Mouse (Mus musculus) yolk sac, embryonic 10.5 days (tissue): Measurements from ENCODE around the gene Gm11034.

Experiments
- DNase-seq: peaks from one replicate; pipeline ENCODE4 v3.0.0-alpha.2; 2017; ENCODE audit warnings: low spot score

Gene Gm11034

DNA sequence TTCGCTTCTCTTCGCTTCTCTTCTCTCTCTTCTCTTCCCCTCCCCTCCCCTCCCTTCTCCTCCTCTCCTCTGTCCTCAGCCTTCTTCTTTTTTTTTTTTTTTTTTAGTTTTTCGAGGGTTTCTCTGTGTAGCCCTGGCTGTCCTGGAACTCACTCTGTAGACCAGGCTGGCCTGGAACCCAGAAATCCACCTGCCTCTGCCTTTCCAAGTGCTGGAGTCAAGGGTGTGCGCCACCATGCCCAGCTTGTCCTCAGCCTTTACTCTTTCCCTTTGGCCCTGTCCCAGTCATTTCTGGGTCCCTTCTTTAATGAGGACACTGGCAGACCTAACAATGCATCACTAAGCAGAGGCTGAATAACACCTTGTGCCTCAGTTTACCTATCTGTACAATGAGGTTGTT is at the start of gene Gm11034:
Gene Gm11034 (minus strand): TSS at position 101 of the 400 bp plus-strand sequence.
- DNase-seq = no peak

- no peak for DNase-seq
Measured at GRCm38 (mm10) chr8:72262756-72263155, 49.3 kb upstream of the Gm11034 start.

GRCm38 (mm10) chr8:72261872-72262271 is 48.4 kb upstream of the Gm11034 start:
- DNase-seq = no peak

DNA sequence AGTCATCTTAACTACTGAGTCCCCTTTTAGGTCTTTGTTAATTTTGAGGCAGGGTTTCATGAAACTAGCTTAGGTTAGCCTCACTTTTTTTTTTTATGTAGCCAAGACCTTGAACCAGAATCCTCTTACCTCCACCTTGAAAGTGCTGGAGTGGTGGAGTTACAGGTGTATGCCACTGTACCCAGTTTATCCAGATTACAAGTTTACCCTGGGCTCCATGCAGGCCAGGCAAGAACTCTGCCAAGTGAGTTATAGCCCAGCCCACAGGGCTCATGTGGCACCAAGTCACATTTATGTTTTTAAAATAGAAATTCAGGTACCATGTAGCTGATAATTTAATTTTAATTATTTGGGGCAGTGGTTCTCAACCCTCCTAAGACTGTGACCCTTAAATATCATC is 48.0 kb upstream of the Gm11034 start:
- DNase-seq = no peak

- peak; percentile 48 for DNase-seq
Measured at GRCm38 (mm10) chr8:72261019-72261418, 47.6 kb upstream of the Gm11034 start.

GRCm38 (mm10) chr8:72260585-72260984 is 47.1 kb upstream of the Gm11034 start:
- no peak for DNase-seq

GRCm38 (mm10) chr8:72259862-72260261 is 46.4 kb upstream of the Gm11034 start:
- no peak for DNase-seq

DNA sequence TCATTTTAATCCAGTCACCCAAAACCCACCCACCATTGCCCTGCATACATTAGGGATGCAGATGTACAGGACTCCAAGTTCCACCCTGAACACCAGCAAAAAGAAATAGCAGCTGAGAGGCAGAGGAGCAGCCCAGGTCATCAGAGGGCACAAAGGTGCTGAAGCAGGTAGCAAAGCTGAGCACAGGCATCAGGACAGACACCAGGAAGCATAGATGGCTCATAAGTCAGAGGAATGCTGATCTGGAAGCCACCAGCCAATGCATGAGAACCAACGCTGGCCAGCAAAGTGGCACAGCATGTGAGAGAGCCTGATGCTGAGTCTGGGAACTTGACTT is 44.4 kb upstream of the Gm11034 start:
- no peak for DNase-seq

DNA sequence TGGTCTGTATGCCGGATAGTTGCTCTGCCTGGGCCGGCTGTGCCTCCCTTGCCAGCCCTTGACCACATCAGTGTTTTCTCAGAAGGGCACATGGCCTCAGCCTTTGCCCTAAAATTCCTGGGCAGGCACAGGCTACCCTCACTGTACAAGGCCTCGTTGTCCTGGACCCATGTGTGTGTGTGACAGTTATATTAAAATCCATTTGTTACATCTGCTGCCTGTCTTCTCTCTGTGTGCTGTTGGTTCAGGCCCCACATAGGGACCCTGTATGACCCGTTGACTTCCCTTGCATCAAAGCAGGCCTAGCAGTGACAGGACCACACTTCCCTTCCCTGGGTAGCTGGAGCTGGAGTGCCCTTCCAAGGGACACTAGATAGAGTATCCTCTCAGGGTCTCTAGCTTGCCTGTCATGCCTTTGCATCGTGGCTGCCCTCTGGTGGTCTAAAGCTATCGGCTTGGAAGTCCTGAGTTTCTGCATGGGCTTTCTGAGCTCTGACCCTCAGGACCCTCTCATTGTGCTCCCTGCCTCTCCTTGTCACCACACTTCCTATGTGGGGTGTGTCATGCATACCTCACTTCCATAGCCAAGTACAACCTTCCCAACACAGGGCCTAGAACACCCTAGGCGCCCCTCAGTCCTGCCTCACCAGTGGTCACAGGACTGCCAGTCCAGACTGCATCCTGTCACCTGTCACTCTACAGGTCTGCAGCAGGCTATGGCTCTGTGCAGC is 43.9 kb upstream of the Gm11034 start:
- DNase-seq = no peak

DNA sequence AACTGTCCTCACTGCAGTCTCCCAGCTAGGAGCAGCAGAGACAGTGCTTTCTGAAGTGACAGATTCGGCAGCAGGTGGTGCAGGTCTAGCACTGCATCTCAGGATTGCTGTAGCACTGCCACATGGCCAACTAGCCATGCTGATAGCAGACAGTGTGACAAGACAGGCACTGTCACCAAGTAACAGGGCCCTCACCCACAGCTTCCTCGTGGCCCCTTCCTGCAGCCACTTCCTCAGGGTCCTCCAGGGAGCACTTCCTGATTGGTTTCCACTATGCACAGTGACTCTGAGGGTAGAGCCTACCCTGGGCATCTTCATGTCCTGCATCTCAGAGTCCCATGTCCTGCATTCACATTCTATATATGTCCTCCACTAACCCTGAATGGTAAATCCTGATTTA is 31.2 kb upstream of the Gm11034 start:
- DNase-seq = no peak

- no peak for DNase-seq
Measured at GRCm38 (mm10) chr8:72242226-72242625, 28.8 kb upstream of the Gm11034 start.

GRCm38 (mm10) chr8:72240951-72241350 is 27.5 kb upstream of the Gm11034 start:
- no peak for DNase-seq

- DNase-seq = no peak
Measured at GRCm38 (mm10) chr8:72240403-72240763, 26.9 kb upstream of the Gm11034 start.

DNA sequence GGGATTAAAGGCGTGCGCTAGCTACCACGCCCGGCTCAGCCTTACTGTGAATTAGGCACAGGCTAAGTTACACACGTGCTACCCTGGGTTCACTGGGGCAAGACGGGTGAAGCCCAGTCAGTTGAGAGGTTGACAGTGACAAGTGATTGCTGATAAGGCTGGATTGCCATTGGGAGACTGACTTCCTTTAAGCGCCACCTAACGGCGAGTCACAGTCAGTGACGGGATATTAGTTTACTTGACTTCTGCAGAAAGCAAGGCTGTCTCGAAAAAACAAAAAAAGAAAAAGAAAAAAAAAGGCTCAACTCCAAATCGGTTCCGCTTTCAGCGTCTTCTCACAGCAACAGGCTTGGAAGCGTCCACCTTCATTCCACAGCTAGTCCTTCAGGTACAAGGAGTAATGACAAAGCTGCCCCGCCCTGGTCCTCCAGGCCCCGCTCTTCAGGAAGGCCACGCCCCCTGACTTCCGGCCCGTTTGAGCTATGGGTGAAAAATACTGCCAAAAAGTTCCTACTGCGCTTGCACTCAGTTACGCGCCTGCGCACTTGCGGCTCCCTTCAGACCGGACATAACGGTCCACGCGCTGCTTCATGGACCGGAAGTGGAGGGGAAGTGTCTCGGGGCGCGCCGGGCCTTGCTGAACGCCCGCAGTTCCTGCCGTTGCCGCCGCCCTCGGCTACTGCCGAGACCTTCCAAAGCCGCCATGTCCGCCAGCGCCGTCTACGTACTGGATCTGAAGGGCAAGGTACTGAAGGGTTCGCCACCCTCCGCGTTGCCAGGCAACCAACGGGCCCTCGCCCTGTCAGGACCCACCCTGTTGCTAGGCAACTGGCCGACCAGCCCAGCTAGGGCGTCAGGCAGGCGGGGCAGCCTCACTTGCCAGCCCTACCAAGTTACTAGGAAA is 26.3 kb upstream of the Gm11034 start, which contains the start of gene Ap1m1:
Gene Ap1m1 (plus strand): TSS at position 520 of the 904 bp plus-strand sequence.
- DNase-seq = peak; percentile 99

DNA sequence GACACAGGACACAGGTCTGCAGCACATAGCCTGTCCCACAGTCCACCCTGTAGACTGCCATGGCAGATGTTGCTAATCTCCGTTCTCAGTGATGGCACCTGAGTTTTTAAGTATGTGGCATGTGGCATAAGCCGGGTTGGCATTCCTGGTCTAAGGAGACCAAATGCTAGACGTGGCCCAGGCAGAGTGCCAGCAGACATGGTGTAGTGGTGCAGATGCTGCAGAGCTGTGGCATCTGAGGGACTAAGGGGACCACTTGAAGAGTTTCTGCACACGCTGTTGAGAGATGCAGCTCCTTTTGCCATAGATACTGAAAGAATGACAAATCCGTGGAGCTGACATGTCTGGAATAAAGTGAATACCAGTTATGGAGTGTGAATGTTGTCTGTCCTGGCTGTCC is 9.2 kb upstream of the Gm11034 start:
- no peak for DNase-seq

GRCm38 (mm10) chr8:72220758-72221157 is 7.3 kb upstream of the Gm11034 start:
- no peak for DNase-seq

GRCm38 (mm10) chr8:72219541-72220363 is 6.3 kb upstream of the Gm11034 start, which contains the start of gene Fam32a:
Fam32a (plus strand) TSS chr8:72219730.
- DNase-seq = peak; percentile 94

GRCm38 (mm10) chr8:72218781-72219540 is 5.5 kb upstream of the Gm11034 start:
- DNase-seq = no peak

- no peak for DNase-seq
Measured at GRCm38 (mm10) chr8:72215871-72216270, 2.4 kb upstream of the Gm11034 start.

DNA sequence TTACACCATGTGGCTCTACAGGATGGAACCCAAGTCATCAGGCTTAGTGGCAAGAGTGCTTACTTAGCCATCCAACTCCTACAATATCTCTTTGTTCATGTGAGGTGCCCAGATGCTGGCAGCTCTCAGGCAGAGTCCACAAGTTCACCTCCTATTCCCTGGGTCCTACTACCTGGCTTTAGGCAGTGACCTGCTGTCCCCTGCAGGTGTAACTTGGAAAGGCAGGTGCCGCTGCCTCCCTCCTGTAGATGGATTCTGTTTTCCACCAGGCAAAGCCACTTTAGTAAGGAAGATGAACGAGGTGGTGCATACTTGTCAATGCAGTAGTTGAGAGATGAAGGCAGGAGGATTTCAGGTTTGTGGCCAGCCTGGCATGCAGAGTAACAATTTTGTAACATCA is 1.6 kb upstream of the Gm11034 start:
- no peak for DNase-seq

DNA sequence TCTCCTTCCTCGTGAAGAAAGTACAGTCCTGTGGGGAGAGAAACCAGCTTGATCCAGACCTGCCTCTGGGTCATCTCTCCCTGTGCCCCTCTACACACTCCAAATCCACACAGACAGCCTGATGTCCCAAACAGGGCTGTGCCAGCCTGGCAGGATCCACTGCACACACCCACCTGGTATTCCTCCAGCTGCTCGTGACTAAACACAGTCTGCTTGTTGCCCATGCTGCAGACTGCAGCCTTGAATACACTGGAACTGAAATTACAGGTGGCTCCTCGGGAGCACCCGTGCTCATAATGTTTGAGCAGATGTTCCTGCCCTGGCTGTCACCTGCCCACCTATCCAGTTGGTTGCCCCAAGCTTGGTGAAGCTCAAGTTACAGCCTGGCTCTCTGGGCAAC is 685 bp downstream of the Gm11034 start, which contains the start of gene Cib3:
Gene Cib3 (minus strand): TSS at position 87 of the 400 bp plus-strand sequence.
- DNase-seq = no peak
